Mouse (Mus musculus): Measurements from ENCODE around the gene Cct8. TPM values are rescaled to one million over a fixed set of nuclear protein-coding genes. Genes with fewer than 3 reads are reported as not detected.

Gene Cct8
- total RNA-seq, 2 experiments from 2014 or later: 389 to 923 TPM

GRCm38 (mm10) chr16:87453226-87453625 is 42.4 kb downstream of the Cct8 start:
- ATAC-seq (replicated peaks; ENCODE audit: low FRiP score, low TSS enrichment, poor library complexity, severe bottlenecking): no peak

GRCm38 (mm10) chr16:87445528-87445927 is 50.1 kb downstream of the Cct8 start:
- ATAC-seq (replicated peaks; ENCODE audit: low FRiP score, low TSS enrichment, poor library complexity, severe bottlenecking): no peak

- ATAC-seq (replicated peaks; ENCODE audit: low FRiP score, low TSS enrichment, poor library complexity, severe bottlenecking): no peak
Measured at GRCm38 (mm10) chr16:87445110-87445509, 50.6 kb downstream of the Cct8 start.

DNA sequence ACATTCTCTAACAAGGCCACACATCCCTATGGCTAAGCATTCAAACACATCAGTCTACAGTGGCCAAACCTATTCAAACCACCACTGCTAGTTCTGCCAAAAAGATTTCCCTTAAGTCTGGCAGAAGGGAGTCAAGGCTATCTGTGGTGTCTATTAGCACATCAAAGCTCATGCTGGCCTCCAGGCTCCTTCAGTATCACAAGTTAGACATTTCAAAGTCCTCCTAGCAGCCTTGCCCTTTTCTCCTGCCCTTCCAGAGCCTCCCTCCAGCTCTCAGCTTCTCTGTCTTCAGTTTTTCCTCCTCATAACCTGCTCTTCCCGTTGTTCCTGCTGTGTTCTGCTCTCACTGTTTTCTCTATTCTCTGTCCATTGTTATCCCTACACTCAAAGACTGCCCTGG is 51.6 kb downstream of the Cct8 start:
- ATAC-seq (replicated peaks; ENCODE audit: low FRiP score, low TSS enrichment, poor library complexity, severe bottlenecking): no peak

- ATAC-seq (replicated peaks; ENCODE audit: low FRiP score, low TSS enrichment, poor library complexity, severe bottlenecking): no peak
Measured at GRCm38 (mm10) chr16:87443245-87443644, 52.4 kb downstream of the Cct8 start.

DNA sequence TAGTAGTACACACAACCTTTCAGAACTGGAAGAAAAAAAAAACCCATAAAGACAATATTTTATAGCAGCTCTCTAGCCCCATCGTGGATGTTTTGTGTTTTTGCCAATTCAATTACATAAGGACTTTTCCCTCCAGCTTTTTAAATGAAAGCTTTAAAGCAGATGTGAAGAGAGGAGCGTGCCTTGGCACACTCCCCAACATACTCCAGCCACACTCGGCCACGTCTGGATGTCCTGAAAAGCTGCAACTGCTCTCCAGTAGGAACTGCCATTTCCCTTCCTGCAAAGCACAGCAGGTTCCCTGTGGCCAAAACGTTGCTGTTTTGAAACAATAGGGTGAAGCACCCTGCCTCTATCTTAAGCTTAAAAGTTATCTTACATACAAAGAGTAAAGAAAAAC is 53.4 kb downstream of the Cct8 start:
- no peak for ATAC-seq (replicated peaks; ENCODE audit: low FRiP score, low TSS enrichment, poor library complexity, severe bottlenecking)

DNA sequence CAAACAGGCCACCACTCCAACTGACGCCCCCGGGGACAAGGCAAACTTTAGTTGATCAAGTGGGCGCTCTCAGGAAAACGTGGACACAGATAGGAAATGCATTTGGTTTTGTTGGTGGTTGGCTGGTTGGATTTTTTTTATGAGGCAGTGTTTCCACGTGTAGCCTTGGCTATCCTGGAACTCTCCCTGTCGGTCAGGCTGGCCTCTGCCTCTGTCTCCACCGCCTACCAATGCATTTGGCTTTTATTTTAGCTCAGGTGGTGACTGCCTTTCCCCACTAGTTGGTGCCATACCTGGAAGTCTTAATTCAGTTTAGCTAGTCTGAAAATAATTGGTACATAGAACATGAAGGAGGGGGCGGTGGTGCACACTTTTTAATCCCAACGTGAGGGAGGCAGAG is 54.6 kb downstream of the Cct8 start:
- ATAC-seq (replicated peaks; ENCODE audit: low FRiP score, low TSS enrichment, poor library complexity, severe bottlenecking): peak; percentile 77

DNA sequence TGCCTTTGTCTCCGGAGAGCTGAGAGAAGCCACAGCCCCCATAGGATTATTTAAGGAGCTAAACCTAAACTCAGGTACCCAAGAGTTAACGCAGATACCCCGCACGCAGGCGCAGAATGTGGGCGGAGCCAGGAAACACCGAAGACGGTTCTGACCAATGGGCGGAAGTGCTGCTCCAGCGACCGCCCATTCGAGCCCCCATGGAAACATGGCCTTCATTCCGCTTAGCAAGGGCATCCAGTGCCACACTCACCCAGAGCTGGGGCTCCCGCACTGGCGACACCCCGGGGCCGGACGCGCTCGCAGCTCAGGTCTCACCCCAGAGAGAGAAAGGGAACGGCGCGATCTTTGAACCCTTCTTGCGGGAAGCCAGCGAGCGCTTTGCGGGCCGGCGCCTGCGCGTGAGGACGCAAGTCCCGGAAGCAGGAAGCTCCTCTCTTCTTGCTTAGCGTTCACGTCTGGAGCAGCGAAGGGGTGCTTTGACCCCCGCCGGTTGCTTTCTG is 55.4 kb downstream of the Cct8 start, which contains the start of gene Rwdd2b:
Rwdd2b (minus strand) TSS at position 390 of the 503 bp plus-strand sequence.
- peak; percentile 96 for ATAC-seq (replicated peaks; ENCODE audit: low FRiP score, low TSS enrichment, poor library complexity, severe bottlenecking)

- ATAC-seq (replicated peaks; ENCODE audit: low FRiP score, low TSS enrichment, poor library complexity, severe bottlenecking): no peak
Measured at GRCm38 (mm10) chr16:87438697-87439096, 57.0 kb downstream of the Cct8 start.

- ATAC-seq (replicated peaks; ENCODE audit: low FRiP score, low TSS enrichment, poor library complexity, severe bottlenecking): no peak
Measured at GRCm38 (mm10) chr16:87437096-87437495, 58.6 kb downstream of the Cct8 start.

DNA sequence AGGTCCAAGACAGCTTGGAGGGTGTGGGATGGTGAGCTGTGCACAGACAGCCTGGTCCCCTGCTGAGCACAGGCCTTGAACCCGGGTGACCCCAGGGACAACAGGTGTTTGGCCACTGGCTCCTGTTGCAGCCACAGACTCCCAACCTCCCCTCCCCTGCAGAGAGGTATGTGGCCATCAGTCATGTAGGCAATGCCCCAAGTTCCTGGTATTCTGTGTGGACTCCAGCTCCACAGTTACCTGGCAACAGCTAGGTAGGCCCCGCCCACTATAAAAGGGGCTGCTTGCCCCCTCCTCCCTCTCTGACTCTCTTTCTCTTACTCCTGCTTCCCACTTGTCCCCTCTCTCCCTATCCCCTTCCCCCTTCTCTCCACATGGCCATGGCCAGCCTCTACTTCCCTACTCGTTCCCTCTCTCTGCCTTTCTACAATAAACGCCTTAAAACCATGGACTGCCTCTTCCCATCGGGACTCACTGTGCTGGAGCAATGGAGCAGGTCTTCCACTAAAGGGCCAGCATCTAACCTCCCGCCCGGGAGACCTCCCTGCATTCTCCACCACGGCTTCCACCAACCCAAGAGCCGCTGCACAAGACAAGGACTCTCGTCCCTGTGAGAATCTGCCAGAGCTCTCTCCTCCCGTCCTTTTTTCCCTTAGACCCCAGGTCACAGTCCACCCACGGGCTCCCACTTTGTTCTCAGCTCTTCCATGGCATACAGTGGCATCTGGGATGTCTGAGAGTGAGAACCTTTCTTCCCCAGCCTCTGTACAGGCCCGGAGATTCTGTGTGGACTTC is 60.1 kb downstream of the Cct8 start:
- ATAC-seq (replicated peaks; ENCODE audit: low FRiP score, low TSS enrichment, poor library complexity, severe bottlenecking): no peak

DNA sequence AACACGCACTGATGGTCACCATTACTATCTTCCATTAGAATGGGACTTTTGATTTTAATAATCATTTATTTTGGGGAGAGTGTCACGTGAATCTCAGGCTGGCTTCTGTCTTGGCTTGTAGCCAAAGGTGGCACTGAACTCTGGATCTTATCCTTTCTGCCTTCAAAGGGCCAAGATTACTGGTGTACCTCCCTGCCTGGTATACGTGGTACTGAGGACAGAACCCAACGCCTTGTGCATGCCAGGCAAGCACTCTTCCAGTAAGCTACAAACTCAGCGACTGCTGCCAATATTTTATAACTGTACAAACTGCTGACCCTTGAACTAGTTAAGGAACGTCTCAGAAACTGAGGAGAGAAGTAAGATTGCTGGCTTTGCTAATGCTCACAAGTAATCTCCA is 60.7 kb downstream of the Cct8 start:
- no peak for ATAC-seq (replicated peaks; ENCODE audit: low FRiP score, low TSS enrichment, poor library complexity, severe bottlenecking)

DNA sequence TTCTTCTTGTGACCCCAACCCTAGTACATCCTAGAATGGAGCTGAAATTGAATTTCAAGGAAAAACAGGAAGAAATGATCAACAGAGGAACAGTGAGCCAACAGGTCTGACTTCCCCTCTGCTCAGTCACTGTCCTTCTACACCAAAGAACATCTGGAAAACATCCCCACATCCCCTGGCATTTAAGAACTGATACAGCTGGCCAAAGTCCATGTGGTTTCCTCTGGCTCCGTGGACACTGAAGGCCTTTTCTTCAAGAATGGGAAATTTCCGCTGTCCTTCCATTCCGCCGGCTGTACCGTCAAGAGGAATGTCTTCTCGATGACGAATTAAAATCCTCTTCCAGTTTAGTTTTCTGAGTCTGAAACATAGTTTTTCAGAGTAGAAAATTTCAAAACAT is 61.4 kb downstream of the Cct8 start:
- no peak for ATAC-seq (replicated peaks; ENCODE audit: low FRiP score, low TSS enrichment, poor library complexity, severe bottlenecking)

Other genes with a start within 250 kb of the Cct8 start
- 13.9 and 18.0 TPM in 2 replicates for gene N6amt1, start 141.7 kb downstream of the Cct8 start, total RNA-seq (2014; fragmentation: Nextera tagmentation)
- gene N6amt1, start 141.7 kb downstream of the Cct8 start, total RNA-seq (2017): 11.7 and 16.5 TPM in 2 replicates
- 31.3 and 37.6 TPM in 2 replicates for gene Ltn1, start 63.3 kb downstream of the Cct8 start, total RNA-seq (2014; fragmentation: Nextera tagmentation)
- gene Ltn1, start 63.3 kb downstream of the Cct8 start, total RNA-seq (2017): 24.0 and 26.9 TPM in 2 replicates
- gene Rwdd2b, start 55.3 kb downstream of the Cct8 start, total RNA-seq (2014; fragmentation: Nextera tagmentation): 7.6 and 10.9 TPM in 2 replicates
- 13.1 and 17.1 TPM in 2 replicates for gene Rwdd2b, start 55.3 kb downstream of the Cct8 start, total RNA-seq (2017)
- 69.4 and 88.5 TPM in 2 replicates for gene Usp16, start 41.2 kb downstream of the Cct8 start, total RNA-seq (2014; fragmentation: Nextera tagmentation)
- 125 and 179 TPM in 2 replicates for gene Usp16, start 41.2 kb downstream of the Cct8 start, total RNA-seq (2017)
- not detected in 2 replicates for gene Map3k7cl, start 57.5 kb upstream of the Cct8 start, total RNA-seq (2014; fragmentation: Nextera tagmentation)
- not detected in 2 replicates for gene Map3k7cl, start 57.5 kb upstream of the Cct8 start, total RNA-seq (2017)
- gene Bach1, start 203.1 kb upstream of the Cct8 start, total RNA-seq (2014; fragmentation: Nextera tagmentation): 16.2 and 16.8 TPM in 2 replicates
- gene Bach1, start 203.1 kb upstream of the Cct8 start, total RNA-seq (2017): 27.1 and 40.1 TPM in 2 replicates